Mouse (Mus musculus) activated CD4-positive, CD25-positive, alpha-beta regulatory T cell, adult 4 months (primary cell): ENCODE data around the gene Atg16l2. TPM values are rescaled to one million over a fixed set of nuclear protein-coding genes. Genes with fewer than 3 reads are reported as not detected.

ENCODE experiments used
- ATAC-seq: one replicate; pipeline ENCODE4 v1.8.0; 2017
- polyA plus RNA-seq, 2 experiments: library from polyadenylated mRNA; unstranded; fragments of 100-300 nt; shearing (Covaris generic); gene quantifications; one replicate each; pipeline ENCODE4 v1.2.1; 2017

Atg16l2 gene
- polyA plus RNA-seq, 2 experiments from 2014 or later = 38.2 to 56.7 TPM

- peak; percentile 59 for ATAC-seq
These were observed 19.3 kb upstream of the Atg16l2 start for GRCm38 (mm10) chr7:101321218-101321827.

DNA sequence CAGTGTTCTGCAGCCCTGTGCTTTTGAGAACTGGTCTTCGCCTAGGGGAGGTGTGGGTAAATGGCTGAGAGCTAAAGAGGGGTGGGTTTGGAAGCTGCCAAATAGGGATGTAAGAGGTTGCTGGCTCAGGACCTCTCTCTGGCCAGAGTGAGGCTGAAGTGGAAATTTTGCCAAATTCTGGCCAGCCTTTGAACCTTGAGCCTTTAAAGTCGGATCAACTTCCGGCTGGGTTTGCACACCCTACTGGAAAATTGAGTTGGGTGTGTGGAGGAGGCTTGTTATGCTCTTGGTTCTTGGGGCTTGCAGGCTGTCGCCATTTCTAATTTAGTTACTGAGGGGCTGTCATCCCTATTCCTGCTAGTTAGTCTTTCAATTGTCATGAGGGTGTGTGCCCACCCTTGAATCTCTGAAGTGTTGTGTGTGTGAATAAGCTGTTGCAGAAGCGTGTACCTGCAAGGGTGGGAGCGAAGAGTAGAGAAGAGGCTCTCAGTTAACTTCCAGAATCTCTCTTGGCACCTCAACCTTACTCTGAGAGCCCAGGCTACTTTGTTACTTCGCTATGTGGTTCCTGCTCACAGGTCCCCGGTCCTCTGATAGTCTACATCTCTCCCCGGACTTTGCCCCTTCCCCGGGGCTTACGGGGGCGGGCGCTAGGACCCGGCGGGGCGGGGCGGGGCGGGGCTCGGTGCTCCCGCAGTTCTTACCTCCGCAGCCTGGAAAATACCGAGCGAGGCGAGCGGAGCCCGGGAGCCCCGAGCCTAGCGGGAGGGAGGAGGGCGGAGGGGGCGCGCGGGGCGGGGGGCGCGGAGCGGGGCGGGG is 18.6 kb upstream of the Atg16l2 start:
- peak; percentile 34 for ATAC-seq

GRCm38 (mm10) chr7:101319796-101320195 is 17.7 kb upstream of the Atg16l2 start:
- ATAC-seq = no peak

- ATAC-seq = no peak
These were observed 16.8 kb upstream of the Atg16l2 start for GRCm38 (mm10) chr7:101318848-101319247.

GRCm38 (mm10) chr7:101317014-101317413 is 15.0 kb upstream of the Atg16l2 start, which contains the start of gene Stard10:
Gene Stard10 (plus strand): TSS chr7:101317086.
- ATAC-seq = no peak

GRCm38 (mm10) chr7:101316591-101317001 is 14.5 kb upstream of the Atg16l2 start:
- no peak for ATAC-seq

- no peak for ATAC-seq
These were observed 13.6 kb upstream of the Atg16l2 start for GRCm38 (mm10) chr7:101315699-101316098.

DNA sequence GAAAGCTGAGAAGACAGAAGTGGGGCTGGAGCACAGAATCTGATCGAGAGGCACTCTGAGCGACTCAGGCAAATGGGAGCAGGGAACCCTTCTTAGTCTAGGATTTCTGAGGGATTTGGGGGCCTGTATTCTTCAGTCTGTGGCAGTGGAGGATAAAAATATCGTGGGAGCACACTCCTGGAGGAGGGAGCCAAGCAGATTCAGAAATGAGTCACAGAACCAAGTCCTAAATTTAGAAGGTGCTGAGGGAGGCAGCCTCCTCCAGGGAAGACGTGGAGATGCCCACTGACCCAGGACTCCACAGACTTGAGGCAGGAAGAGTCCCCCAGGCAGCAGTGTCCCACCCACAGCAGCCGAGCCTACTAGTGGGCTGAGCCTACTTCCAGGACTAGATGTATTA is 12.3 kb upstream of the Atg16l2 start:
- no peak for ATAC-seq

- ATAC-seq = no peak
These were observed 11.0 kb upstream of the Atg16l2 start for GRCm38 (mm10) chr7:101313033-101313432.

- no peak for ATAC-seq
These were observed 9.0 kb upstream of the Atg16l2 start for GRCm38 (mm10) chr7:101311061-101311460.

DNA sequence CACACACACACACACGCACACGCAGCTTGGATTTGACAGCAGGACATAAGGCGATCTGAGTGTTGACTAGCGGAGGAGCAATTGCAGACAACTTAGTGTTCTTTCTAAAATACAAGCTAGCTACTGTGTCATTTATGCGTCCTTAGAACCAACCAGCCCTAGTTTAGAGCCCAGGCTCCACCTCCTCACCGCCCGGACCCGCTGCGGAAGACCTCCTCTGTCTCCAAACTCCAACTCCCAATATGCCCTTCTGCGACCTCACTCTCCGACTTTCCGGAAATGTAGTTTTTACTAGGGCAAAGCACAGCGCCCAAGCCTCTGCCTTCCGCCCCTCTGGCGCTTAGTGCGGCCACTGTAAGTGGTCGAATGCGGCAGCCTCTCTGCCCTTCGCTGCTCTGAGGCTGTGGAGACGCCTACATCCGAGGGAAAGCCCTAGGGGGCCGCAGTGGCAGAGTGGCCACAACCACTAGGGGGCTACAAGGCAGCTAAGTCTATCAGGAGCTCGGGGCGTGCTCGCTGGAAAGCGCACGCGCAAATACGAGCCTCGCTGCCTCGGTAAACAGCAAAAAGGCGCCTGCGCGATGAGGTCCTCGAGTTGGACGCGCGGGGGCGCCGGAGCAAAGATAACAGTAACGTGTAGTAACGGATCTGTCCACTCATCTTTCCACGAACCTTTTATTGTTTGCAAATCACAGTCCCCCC is 8.4 kb upstream of the Atg16l2 start:
- peak; percentile 93 for ATAC-seq

GRCm38 (mm10) chr7:101309985-101310326 is 7.9 kb upstream of the Atg16l2 start:
- no peak for ATAC-seq

DNA sequence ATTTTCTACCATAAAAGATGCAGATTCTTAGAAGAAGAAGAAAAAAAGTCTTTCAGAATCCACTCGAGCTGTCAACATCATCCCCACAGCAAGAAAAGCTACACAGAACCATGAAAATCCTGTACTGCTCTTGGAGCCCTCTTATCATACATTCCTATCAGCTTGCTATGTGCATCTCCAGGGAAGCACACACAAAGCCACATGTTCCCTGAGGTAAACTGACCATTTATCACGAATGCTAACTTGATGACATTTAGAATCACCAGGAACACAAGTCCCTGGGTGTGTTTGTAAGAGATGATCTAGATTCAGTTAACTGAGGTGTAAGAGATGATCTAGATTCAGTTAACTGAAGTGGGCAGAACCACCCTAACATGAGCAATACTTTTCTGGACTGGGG is 4.8 kb upstream of the Atg16l2 start:
- no peak for ATAC-seq

GRCm38 (mm10) chr7:101302691-101303090 is 640 bp upstream of the Atg16l2 start:
- no peak for ATAC-seq

- ATAC-seq = peak; percentile 22
These were observed 630 bp downstream of the Atg16l2 start for GRCm38 (mm10) chr7:101301361-101301880.

DNA sequence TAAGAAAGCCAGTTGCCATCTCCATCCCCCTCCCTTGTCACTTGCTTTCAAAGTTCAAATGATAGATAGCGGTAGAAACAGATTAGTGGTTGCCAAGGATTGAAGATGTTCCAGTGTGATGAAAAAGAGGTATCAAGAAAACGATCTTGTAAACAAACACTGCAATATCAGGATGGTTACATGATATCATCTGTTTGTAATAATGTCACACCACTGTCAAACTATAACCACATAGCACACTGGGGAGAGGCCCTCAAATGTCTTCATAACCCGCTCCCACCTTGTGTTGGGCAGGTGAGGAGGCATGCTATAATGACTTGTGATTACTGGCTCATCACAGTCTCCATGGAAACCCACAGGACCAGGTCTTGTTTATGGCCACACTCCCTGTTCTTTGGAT is 3.7 kb downstream of the Atg16l2 start:
- no peak for ATAC-seq

DNA sequence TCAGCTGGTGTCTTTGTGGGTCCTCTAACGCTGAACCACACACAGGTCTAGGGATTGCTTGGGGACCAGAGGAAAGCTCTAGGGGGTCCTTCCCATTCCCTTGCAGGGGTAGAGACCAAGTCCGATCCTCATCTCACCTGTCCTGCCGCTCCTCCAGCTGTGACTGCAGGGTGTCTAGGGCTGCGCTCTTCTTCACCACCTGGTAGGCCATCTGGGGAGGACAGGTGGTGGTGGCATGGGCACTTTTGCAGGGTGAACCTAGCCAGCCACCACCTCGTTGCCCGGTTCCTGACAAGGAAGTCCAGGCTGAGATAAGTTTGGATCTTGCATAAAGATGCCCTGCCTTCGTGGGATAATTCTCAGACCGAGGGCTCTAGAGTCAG is 5.0 kb downstream of the Atg16l2 start:
- no peak for ATAC-seq

GRCm38 (mm10) chr7:101296252-101297022 is 5.6 kb downstream of the Atg16l2 start:
- no peak for ATAC-seq

- ATAC-seq = no peak
These were observed 6.6 kb downstream of the Atg16l2 start for GRCm38 (mm10) chr7:101295438-101295837.

- no peak for ATAC-seq
These were observed 8.4 kb downstream of the Atg16l2 start for GRCm38 (mm10) chr7:101293611-101294010.

- no peak for ATAC-seq
These were observed 8.9 kb downstream of the Atg16l2 start for GRCm38 (mm10) chr7:101293138-101293537.

DNA sequence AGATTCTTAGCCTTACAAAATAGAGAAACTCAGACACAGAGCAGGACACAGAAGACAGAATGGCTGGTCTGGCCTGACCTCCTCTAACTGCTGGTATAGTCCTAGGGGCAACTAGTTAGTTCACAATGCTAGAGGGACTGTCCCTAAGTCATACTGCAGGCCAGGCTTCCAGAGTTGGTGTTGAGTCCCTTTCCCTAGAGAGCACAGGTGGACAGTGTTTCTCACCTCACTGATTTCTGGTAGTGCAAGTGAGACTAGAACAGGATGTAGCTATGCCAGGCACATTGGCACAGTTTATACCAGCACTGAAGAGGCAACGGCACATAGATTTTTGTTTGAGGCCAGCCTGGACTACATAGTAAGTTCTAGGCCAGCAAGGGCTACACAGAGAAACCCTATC is 9.4 kb downstream of the Atg16l2 start:
- ATAC-seq = no peak

DNA sequence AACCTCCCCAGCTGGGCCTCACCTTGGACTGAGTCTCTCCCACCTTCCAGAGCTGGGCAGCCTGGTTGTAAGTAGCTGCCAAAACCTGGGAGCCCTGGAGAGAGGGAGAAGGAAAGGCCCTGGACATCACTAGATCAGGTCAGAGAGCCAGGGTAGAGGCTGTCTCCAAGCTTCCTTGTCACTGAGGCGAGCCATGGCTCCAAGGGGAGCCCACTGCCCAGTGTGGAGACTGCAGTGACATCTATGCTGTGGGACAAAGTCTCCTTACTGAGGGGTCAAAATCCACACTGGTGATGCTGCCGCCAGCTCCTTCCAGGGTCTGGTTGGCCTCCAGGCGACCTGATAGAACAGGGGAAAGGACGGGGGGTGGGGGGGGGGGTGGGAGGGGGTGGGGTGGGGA is 10.0 kb downstream of the Atg16l2 start:
- ATAC-seq = no peak
